Mouse (Mus musculus) left cerebral cortex, adult 11 months (tissue): ENCODE measurements around the gene Agxt2.

Experiments
- DNase-seq: peaks from one replicate; pipeline ENCODE4 v3.0.0; 2022; ENCODE audit warnings: low spot score

The Agxt2 gene

GRCm38 (mm10) chr15:10358039-10358948 lies at the start of gene Agxt2:
Gene Agxt2, plus strand, starts transcription at chr15:10358532.
- DNase-seq, result no peak

- no peak for DNase-seq
Measured at GRCm38 (mm10) chr15:10311826-10312225, 46.5 kb upstream of the Agxt2 start.

- DNase-seq, result peak; percentile 19
Measured at GRCm38 (mm10) chr15:10313522-10314455, 44.5 kb upstream of the Agxt2 start.

- no peak for DNase-seq
Measured at GRCm38 (mm10) chr15:10325080-10325479, 33.3 kb upstream of the Agxt2 start, which contains the start of gene Gm21973. Gene Gm21973, plus strand, starts transcription at chr15:10325380.

- DNase-seq, result no peak
Measured at GRCm38 (mm10) chr15:10330626-10331025, 27.7 kb upstream of the Agxt2 start.

GRCm38 (mm10) chr15:10332566-10332965 lies 25.8 kb upstream of the Agxt2 start:
- no peak for DNase-seq

- no peak for DNase-seq
Measured at GRCm38 (mm10) chr15:10338606-10339005, 19.7 kb upstream of the Agxt2 start.

GRCm38 (mm10) chr15:10347044-10347443 lies 11.3 kb upstream of the Agxt2 start:
- DNase-seq, result no peak

- no peak for DNase-seq
Measured at GRCm38 (mm10) chr15:10366331-10366730, 8.0 kb downstream of the Agxt2 start.

- DNase-seq, result no peak
Measured at GRCm38 (mm10) chr15:10375404-10375803, 17.1 kb downstream of the Agxt2 start.

GRCm38 (mm10) chr15:10378338-10378959 lies 20.1 kb downstream of the Agxt2 start:
- no peak for DNase-seq

- DNase-seq, result no peak
Measured at GRCm38 (mm10) chr15:10379757-10380458, 21.6 kb downstream of the Agxt2 start.

- no peak for DNase-seq
Measured at GRCm38 (mm10) chr15:10387263-10387662, 28.9 kb downstream of the Agxt2 start.

- no peak for DNase-seq
Measured at GRCm38 (mm10) chr15:10399795-10400194, 41.5 kb downstream of the Agxt2 start.

- DNase-seq, result peak; percentile 28
Measured at GRCm38 (mm10) chr15:10400415-10400814, 42.1 kb downstream of the Agxt2 start.

GRCm38 (mm10) chr15:10409842-10410241 lies 51.5 kb downstream of the Agxt2 start:
- no peak for DNase-seq

- DNase-seq, result peak; percentile 10
Measured at GRCm38 (mm10) chr15:10410881-10411280, 52.5 kb downstream of the Agxt2 start.

GRCm38 (mm10) chr15:10413656-10414055 lies 55.3 kb downstream of the Agxt2 start:
- DNase-seq, result no peak

- DNase-seq, result no peak
Measured at GRCm38 (mm10) chr15:10421138-10421784, 62.9 kb downstream of the Agxt2 start.

GRCm38 (mm10) chr15:10421785-10422144 lies 63.4 kb downstream of the Agxt2 start:
- DNase-seq, result no peak

GRCm38 (mm10) chr15:10426124-10426523 lies 67.8 kb downstream of the Agxt2 start:
- no peak for DNase-seq
